Comparison of ENCODE assay signal across 8 mouse cellular contexts in genomic region chr4:139309651-139310050, GRCm38 (mm10). TPM values are rescaled to one million over a fixed set of nuclear protein-coding genes. Genes with fewer than 3 reads are reported as not detected.
DNase-seq lines count a peak whose midpoint lies in the region; ATAC-seq and TF ChIP-seq lines count a peak whose summit lies in the region.

No protein-coding gene starts in this region.

- peak overlapping the region; percentile 82 for H3K4me3 ChIP-seq in heart, embryonic 12.5 days
- peak overlapping the region; percentile 85 to 89 for H3K4me3 ChIP-seq in ES-E14 (ENCODE audit: insufficient read depth in 1 of 2, low read depth in 1 of 2, low read length in 2 of 2, poor library complexity in 1 of 2, severe bottlenecking in 1 of 2)
- H3K4me3 ChIP-seq in hindbrain, embryonic 10.5 days: peak overlapping the region; percentile 93
- H3K4me3 ChIP-seq in midbrain, embryonic 12.5 days: peak overlapping the region; percentile 88

- H3K27me3 ChIP-seq in heart, embryonic 12.5 days (replicated peaks): peaks cover 11% of the 10 kb centered on the region
- peaks cover 23% of the 10 kb centered on the region for H3K27me3 ChIP-seq in hindbrain, embryonic 10.5 days (ENCODE audit: insufficient read depth, poor library complexity, severe bottlenecking)
- H3K27me3 ChIP-seq in midbrain, embryonic 12.5 days: peaks cover 18% of the 10 kb centered on the region; the same call in 1 of the 2 replicates

- H3K36me3 ChIP-seq in heart, embryonic 12.5 days: peaks cover 26% of the 10 kb centered on the region
- peaks cover 8% of the 10 kb centered on the region; the same call in 1 of the 2 replicates for H3K36me3 ChIP-seq in ES-E14 (ENCODE audit: control insufficient read depth, insufficient read depth, low read length, poor library complexity, severe bottlenecking)
- H3K36me3 ChIP-seq in hindbrain, embryonic 10.5 days: peaks cover 26% of the 10 kb centered on the region
- peaks cover 7% of the 10 kb centered on the region for H3K36me3 ChIP-seq in midbrain, embryonic 12.5 days

- peak overlapping the region; percentile 85; the same call in 1 of the 2 replicates for H3K9ac ChIP-seq in heart, embryonic 12.5 days
- peak overlapping the region; percentile 75 for H3K9ac ChIP-seq in ES-E14 (ENCODE audit: insufficient read depth, low read depth, low read length, poor library complexity, severe bottlenecking)
- peak overlapping the region; percentile 88; the same call in 1 of the 2 replicates for H3K9ac ChIP-seq in midbrain, embryonic 12.5 days (replicated peaks)

- ATAC-seq in heart, embryonic 12.5 days (ENCODE audit: insufficient number of reproducible peaks, low FRiP score): no peak
- ATAC-seq in midbrain, embryonic 12.5 days (ENCODE audit: low FRiP score, low read depth): no peak

- H3K27ac ChIP-seq in heart, embryonic 12.5 days (ENCODE audit: poor library complexity, severe bottlenecking): no peak overlapping the region
- no peak overlapping the region for H3K27ac ChIP-seq in ES-E14 (ENCODE audit: insufficient read depth, low read depth, low read length, poor library complexity, severe bottlenecking)
- H3K27ac ChIP-seq in hindbrain, embryonic 10.5 days: no peak overlapping the region
- no peak overlapping the region for H3K27ac ChIP-seq in midbrain, embryonic 12.5 days (replicated peaks)

- WGBS in heart, embryonic 12.5 days: 18% methylated on average over 6 of the region's 6 CpGs
- WGBS in hindbrain, embryonic 10.5 days: 25% methylated on average over 6 of the region's 6 CpGs
- 29% methylated on average over 6 of the region's 6 CpGs for WGBS in midbrain, embryonic 12.5 days

- H3K4me1 ChIP-seq in heart, embryonic 12.5 days (replicated peaks): peaks cover 18% of the 10 kb centered on the region
- peaks cover 0 to 6% of the 10 kb centered on the region in 2 experiments; a peak in 1 of 4 replicates for H3K4me1 ChIP-seq in ES-E14 (ENCODE audit: control insufficient read depth in 2 of 2, insufficient read depth in 2 of 2, low read length in 2 of 2, poor library complexity in 1 of 2)
- peaks cover 28% of the 10 kb centered on the region for H3K4me1 ChIP-seq in hindbrain, embryonic 10.5 days (replicated peaks)
- peaks cover 18% of the 10 kb centered on the region for H3K4me1 ChIP-seq in midbrain, embryonic 12.5 days

- no peak for DNase-seq in heart, adult 8-10 months (ENCODE audit: low spot score)
- no peak for DNase-seq in ES-E14 (ENCODE audit: low read depth, low spot score)
- no peak for DNase-seq in hindbrain, embryonic 10.5 days (ENCODE audit: low spot score)
- no peak for DNase-seq in adrenal gland, adult 2 months
- DNase-seq in adrenal gland, adult (ENCODE audit: inconsistent age in 2 of 2, low spot score in 1 of 2): no peak
- no peak for DNase-seq in cerebellum, adult 8-10 months

- H3K9me3 ChIP-seq in heart, embryonic 12.5 days (replicated peaks): no peaks in the 10 kb centered on the region
- H3K9me3 ChIP-seq in ES-E14 (ENCODE audit: control insufficient read depth, insufficient read depth, low read depth, low read length): no peaks in the 10 kb centered on the region
- no peaks in the 10 kb centered on the region for H3K9me3 ChIP-seq in hindbrain, embryonic 10.5 days
- H3K9me3 ChIP-seq in midbrain, embryonic 12.5 days: no peaks in the 10 kb centered on the region

- in situ Hi-C loops in ES-E14 (cut with MboI; ENCODE audit: low sequenced_read_pairs in 2 of 2, unreplicated experiment in 2 of 2): no loop called here

- peak overlapping the region; percentile 88 for H3K4me2 ChIP-seq in heart, embryonic 12.5 days
- H3K4me2 ChIP-seq in midbrain, embryonic 12.5 days (replicated peaks): peak overlapping the region; percentile 92

TF ChIP-seq in ES-E14, 5 proteins besides CTCF, POLR2A, EP300 and RAD21:
- TF ChIP-seq HCFC1 (IDR thresholded peaks at IDR 0.05; ENCODE audit: borderline replicate concordance, insufficient read depth, low read length): no peak
- no peak for TF ChIP-seq ZC3H11A (IDR thresholded peaks at IDR 0.05; ENCODE audit: borderline replicate concordance, low read depth, low read length)
- no peak for TF ChIP-seq ZNF384 (IDR thresholded peaks at IDR 0.05; ENCODE audit: low read depth, low read length)
- no peak for TF ChIP-seq CHD2 (IDR thresholded peaks at IDR 0.05; ENCODE audit: low read depth, low read length)

RNA-seq across cellular contexts. Expression of gene Pqlc2, which starts 0.9 kb away (rescaled TPM):
- polyA plus RNA-seq in heart, embryonic 12.5 days (2016; fragmentation: Nextera tagmentation; extraction: Ambion mirVana): 10.6 and 11.3 TPM in 2 replicates
- total RNA-seq in heart, adult 8-10 months (2022): 1 to 10 TPM; 5.1 to 6.9 (median 5.5) TPM
- total RNA-seq in ES-E14 (2012; rRNA removed): 25.0 and 35.3 TPM in 2 replicates
- 15.0 and 16.3 TPM in 2 replicates for polyA plus RNA-seq in hindbrain, embryonic 10.5 days (2016; fragmentation: Nextera tagmentation; extraction: Ambion mirVana)
- 13.5 and 14.1 TPM in 2 replicates for polyA plus RNA-seq in midbrain, embryonic 12.5 days (2016; fragmentation: Nextera tagmentation; extraction: Ambion mirVana)
- 1 to 10 TPM; 9.2 to 9.5 TPM for total RNA-seq in adrenal gland, adult 2 months (2021)
- 28.2 and 30.1 TPM in 2 replicates for polyA plus RNA-seq in adrenal gland, adult 2 months (2012; rRNA removed)

RNA-seq across cellular contexts. Expression of gene Akr7a5, which starts 0.9 kb away (rescaled TPM):
- 51.5 and 54.1 TPM in 2 replicates for polyA plus RNA-seq in heart, embryonic 12.5 days (2016; fragmentation: Nextera tagmentation; extraction: Ambion mirVana)
- 10 to 100 TPM; 51.6 to 59.7 (median 56.5) TPM for total RNA-seq in heart, adult 8-10 months (2022)
- 24.7 and 27.2 TPM in 2 replicates for total RNA-seq in ES-E14 (2012; rRNA removed)
- 104 and 105 TPM in 2 replicates for polyA plus RNA-seq in hindbrain, embryonic 10.5 days (2016; fragmentation: Nextera tagmentation; extraction: Ambion mirVana)
- polyA plus RNA-seq in midbrain, embryonic 12.5 days (2016; fragmentation: Nextera tagmentation; extraction: Ambion mirVana): 74.4 and 81.2 TPM in 2 replicates
- 10 to 100 TPM; 59.7 to 61.3 TPM for total RNA-seq in adrenal gland, adult 2 months (2021)
- 131 and 157 TPM in 2 replicates for polyA plus RNA-seq in adrenal gland, adult 2 months (2012; rRNA removed)

RNA-seq across cellular contexts. Expression of gene Mrto4, which starts 42.7 kb away (rescaled TPM):
- 77.1 and 77.9 TPM in 2 replicates for polyA plus RNA-seq in heart, embryonic 12.5 days (2016; fragmentation: Nextera tagmentation; extraction: Ambion mirVana)
- 10 to 100 TPM; 24.7 to 32.0 (median 29.1) TPM for total RNA-seq in heart, adult 8-10 months (2022)
- total RNA-seq in ES-E14 (2012; rRNA removed): 290 and 318 TPM in 2 replicates
- 148 and 158 TPM in 2 replicates for polyA plus RNA-seq in hindbrain, embryonic 10.5 days (2016; fragmentation: Nextera tagmentation; extraction: Ambion mirVana)
- 106 TPM in 2 replicates for polyA plus RNA-seq in midbrain, embryonic 12.5 days (2016; fragmentation: Nextera tagmentation; extraction: Ambion mirVana)
- 10 to 100 TPM; 54.1 to 70.6 TPM for total RNA-seq in adrenal gland, adult 2 months (2021)
- polyA plus RNA-seq in adrenal gland, adult 2 months (2012; rRNA removed): 13.8 and 18.3 TPM in 2 replicates

RNA-seq across cellular contexts. Expression of gene Emc1, which starts 42.7 kb away (rescaled TPM):
- 52.0 and 52.6 TPM in 2 replicates for polyA plus RNA-seq in heart, embryonic 12.5 days (2016; fragmentation: Nextera tagmentation; extraction: Ambion mirVana)
- total RNA-seq in heart, adult 8-10 months (2022): 10 to 100 TPM; 44.8 to 58.9 (median 48.6) TPM
- total RNA-seq in ES-E14 (2012; rRNA removed): 88.0 and 136 TPM in 2 replicates
- polyA plus RNA-seq in hindbrain, embryonic 10.5 days (2016; fragmentation: Nextera tagmentation; extraction: Ambion mirVana): 34.9 and 38.3 TPM in 2 replicates
- 39.0 and 42.0 TPM in 2 replicates for polyA plus RNA-seq in midbrain, embryonic 12.5 days (2016; fragmentation: Nextera tagmentation; extraction: Ambion mirVana)
- total RNA-seq in adrenal gland, adult 2 months (2021): 10 to 100 TPM; 50.3 to 61.3 TPM
- polyA plus RNA-seq in adrenal gland, adult 2 months (2012; rRNA removed): 42.1 and 53.3 TPM in 2 replicates

RNA-seq across cellular contexts. Expression of gene Ubr4, which starts 42.8 kb away (rescaled TPM):
- 64.9 and 65.4 TPM in 2 replicates for polyA plus RNA-seq in heart, embryonic 12.5 days (2016; fragmentation: Nextera tagmentation; extraction: Ambion mirVana)
- 100 to 1,000 TPM; 103 to 136 (median 112) TPM for total RNA-seq in heart, adult 8-10 months (2022)
- total RNA-seq in ES-E14 (2012; rRNA removed): 199 and 224 TPM in 2 replicates
- polyA plus RNA-seq in hindbrain, embryonic 10.5 days (2016; fragmentation: Nextera tagmentation; extraction: Ambion mirVana): 60.7 and 64.3 TPM in 2 replicates
- 80.6 and 80.9 TPM in 2 replicates for polyA plus RNA-seq in midbrain, embryonic 12.5 days (2016; fragmentation: Nextera tagmentation; extraction: Ambion mirVana)
- 100 to 1,000 TPM; 123 to 184 TPM for total RNA-seq in adrenal gland, adult 2 months (2021)
- 174 and 180 TPM in 2 replicates for polyA plus RNA-seq in adrenal gland, adult 2 months (2012; rRNA removed)
